Mouse (Mus musculus): ENCODE data around the gene Gpr18.
A peak's percentile ranks its signal among the peaks of the same experiment; 100 is the strongest.

Gene Gpr18

DNA sequence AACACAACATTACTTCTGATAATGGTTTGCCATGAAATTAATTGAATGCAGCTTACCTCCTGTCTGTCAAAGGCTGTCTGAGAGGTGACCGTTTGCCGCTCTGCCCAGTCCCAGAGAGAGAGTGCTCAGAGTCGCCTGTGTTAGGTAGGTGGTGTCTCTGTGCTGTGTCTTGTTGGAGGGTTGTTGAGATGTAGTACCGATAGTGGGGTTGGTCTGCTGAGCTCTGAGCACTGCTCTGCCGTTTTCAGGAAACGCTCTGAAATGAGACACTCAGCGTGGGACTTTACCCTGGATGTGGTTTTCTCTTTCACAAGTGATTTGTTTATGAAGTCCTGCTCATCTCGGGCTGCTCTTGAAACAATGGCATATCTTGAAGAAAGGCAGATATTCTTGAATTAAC lies at the start of gene Gpr18:
Gene Gpr18, minus strand, starts transcription at position 161 of the 400 bp plus-strand sequence.
- no peak for DNase-seq (ENCODE audit: low read depth, low spot score)

GRCm38 (mm10) chr14:121964990-121965389 lies 49.4 kb upstream of the Gpr18 start, which contains the start of gene Gpr183:
TSS of gene Gpr183 (minus strand) at chr14:121965195.
- DNase-seq (ENCODE audit: low read depth, low spot score), result no peak

GRCm38 (mm10) chr14:121963942-121964335 lies 48.4 kb upstream of the Gpr18 start:
- no peak for DNase-seq (ENCODE audit: low read depth, low spot score)

- no peak for DNase-seq (ENCODE audit: low read depth, low spot score)
Measured at GRCm38 (mm10) chr14:121963251-121963941, 47.8 kb upstream of the Gpr18 start.

GRCm38 (mm10) chr14:121962128-121962890 lies 46.7 kb upstream of the Gpr18 start:
- DNase-seq (ENCODE audit: low read depth, low spot score), result no peak

- no peak for DNase-seq (ENCODE audit: low read depth, low spot score)
Measured at GRCm38 (mm10) chr14:121961496-121962127, 46.0 kb upstream of the Gpr18 start.

DNA sequence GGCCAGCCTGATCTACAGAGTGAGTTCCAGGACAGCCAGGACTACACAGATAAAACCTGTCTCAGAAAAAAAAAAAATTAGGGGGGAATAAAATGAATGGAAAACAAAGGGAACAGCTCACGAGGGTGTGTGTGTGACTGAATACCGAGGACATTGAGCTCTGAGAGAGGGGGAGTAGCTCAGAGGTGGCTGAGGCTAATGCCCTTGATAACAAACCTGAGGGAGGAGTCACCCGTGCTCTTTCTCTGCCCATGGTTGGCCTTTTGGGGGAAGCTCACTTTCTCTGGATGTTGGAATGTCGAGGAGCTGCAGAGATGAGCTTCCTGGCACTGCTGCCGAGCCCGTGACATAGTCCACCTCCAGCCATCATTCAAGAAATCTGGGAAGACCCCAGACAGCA lies 45.4 kb upstream of the Gpr18 start:
- peak; percentile 29 for DNase-seq (ENCODE audit: low read depth, low spot score)

DNA sequence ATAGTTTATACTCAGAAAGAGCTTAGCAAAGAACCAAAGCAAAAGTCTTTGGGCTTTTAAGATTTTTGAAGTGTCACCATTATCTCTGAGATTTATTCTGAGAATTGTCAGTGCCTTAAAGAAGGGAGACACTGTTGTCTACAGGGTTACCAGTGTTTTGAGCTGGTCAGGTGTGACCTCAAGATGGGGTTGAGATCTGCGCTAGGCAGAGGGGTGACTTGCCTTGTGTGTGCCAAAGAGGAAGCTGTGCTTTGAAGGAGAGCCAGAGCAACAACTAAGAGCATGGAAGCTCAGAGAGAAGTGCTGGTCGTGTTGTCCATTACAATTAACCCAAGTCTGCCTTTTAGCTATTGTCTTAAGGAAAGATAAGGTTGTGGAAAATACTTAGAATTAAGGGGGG lies 45.0 kb upstream of the Gpr18 start:
- DNase-seq (ENCODE audit: low read depth, low spot score), result no peak

- no peak for DNase-seq (ENCODE audit: low read depth, low spot score)
Measured at GRCm38 (mm10) chr14:121960031-121960430, 44.5 kb upstream of the Gpr18 start.

GRCm38 (mm10) chr14:121959538-121959980 lies 44.0 kb upstream of the Gpr18 start:
- DNase-seq (ENCODE audit: low read depth, low spot score), result no peak

- no peak for DNase-seq (ENCODE audit: low read depth, low spot score)
Measured at GRCm38 (mm10) chr14:121958751-121959537, 43.4 kb upstream of the Gpr18 start.

- no peak for DNase-seq (ENCODE audit: low read depth, low spot score)
Measured at GRCm38 (mm10) chr14:121958041-121958750, 42.6 kb upstream of the Gpr18 start.

- DNase-seq (ENCODE audit: low read depth, low spot score), result no peak
Measured at GRCm38 (mm10) chr14:121957176-121957871, 41.7 kb upstream of the Gpr18 start.

DNA sequence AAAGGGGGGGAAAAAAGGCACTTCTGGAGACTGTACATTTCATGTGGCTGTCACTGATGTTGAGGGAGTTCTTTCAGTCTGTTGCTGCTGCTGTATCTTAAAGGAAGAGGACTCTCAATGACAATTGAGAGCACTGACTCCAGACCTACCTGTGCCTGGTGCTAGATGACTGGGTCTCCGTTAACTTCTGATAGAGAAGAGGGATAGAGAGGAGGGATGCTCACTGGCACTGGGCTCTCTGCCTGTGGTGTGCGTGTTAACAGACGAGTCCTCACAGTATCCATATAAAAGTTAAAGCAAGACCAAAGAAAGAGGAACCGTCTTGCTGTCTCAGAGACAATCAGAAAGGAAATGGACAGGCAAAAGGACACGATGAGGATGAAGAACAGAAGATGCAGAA lies 40.7 kb upstream of the Gpr18 start:
- no peak for DNase-seq (ENCODE audit: low read depth, low spot score)

DNA sequence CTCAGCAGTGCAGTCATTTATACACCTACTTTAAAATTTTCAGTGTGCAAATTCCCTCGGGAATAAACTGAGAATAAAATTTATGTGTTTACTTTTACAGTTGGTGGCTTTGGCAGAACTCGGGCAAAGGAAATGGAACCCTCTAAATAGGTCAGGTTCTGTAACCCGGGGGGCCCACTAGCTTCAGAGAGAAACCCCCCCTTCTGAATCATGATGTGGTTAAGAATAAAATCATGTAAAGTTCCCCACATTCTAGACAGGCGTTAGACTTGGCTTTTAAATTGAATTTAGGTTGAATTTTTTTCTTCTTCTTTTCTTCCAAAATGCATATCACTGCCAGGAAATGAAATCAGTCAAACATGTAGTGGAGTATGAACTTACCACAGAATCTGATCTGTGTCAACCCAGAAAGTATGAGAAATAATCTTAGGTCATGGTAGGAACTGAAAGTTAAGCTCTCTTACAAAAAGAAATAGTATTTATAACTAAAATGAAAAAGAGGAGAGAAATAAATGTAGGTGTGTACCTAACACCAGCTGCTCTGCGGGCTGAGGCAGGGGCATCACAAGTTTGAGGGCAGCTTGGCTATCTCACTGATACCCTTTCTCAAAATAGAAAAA lies 39.7 kb upstream of the Gpr18 start:
- DNase-seq (ENCODE audit: low read depth, low spot score), result no peak

- DNase-seq (ENCODE audit: low read depth, low spot score), result no peak
Measured at GRCm38 (mm10) chr14:121954608-121955007, 39.0 kb upstream of the Gpr18 start.

GRCm38 (mm10) chr14:121954129-121954528 lies 38.5 kb upstream of the Gpr18 start:
- no peak for DNase-seq (ENCODE audit: low read depth, low spot score)

- no peak for DNase-seq (ENCODE audit: low read depth, low spot score)
Measured at GRCm38 (mm10) chr14:121952046-121952400, 36.4 kb upstream of the Gpr18 start.

GRCm38 (mm10) chr14:121951399-121952045 lies 35.9 kb upstream of the Gpr18 start:
- DNase-seq (ENCODE audit: low read depth, low spot score), result peak; percentile 32

- no peak for DNase-seq (ENCODE audit: low read depth, low spot score)
Measured at GRCm38 (mm10) chr14:121949897-121950296, 34.3 kb upstream of the Gpr18 start.

All from ZHBTc4 (cell line).